Mouse (Mus musculus) MEL (cell line): ENCODE measurements around the gene Med21. TPM values are rescaled to one million over a fixed set of nuclear protein-coding genes. Genes with fewer than 3 reads are reported as not detected.

Experiments used
- DNase-seq: peaks from one replicate; pipeline ENCODE4 v3.0.0; 2011; ENCODE audit warnings: low read depth, low spot score
- H3K27ac ChIP-seq: 2 replicates; pipeline ENCODE4 v1.5.1; 2012; ENCODE audit warnings: low read depth, mild to moderate bottlenecking, control low read depth, low read length, moderate library complexity; ENCODE audit not compliant: control insufficient read depth
- H3K27me3 ChIP-seq, 2 experiments: fragments of 150-350 bp in 1 of 2; sonication (generic) in 1 of 2; 2 replicates each; pipeline ENCODE4 v1.6.1; 2012; ENCODE audit warnings: low read length in 2 of 2, mild to moderate bottlenecking in 2 of 2, improper control_type of control experiment in 1 of 2, moderate library complexity in 1 of 2; ENCODE audit not compliant: insufficient read depth in 2 of 2, control insufficient read depth in 1 of 2
- H3K36me3 ChIP-seq, 2 experiments: 2 replicates each; pipeline ENCODE4 v1.6.1; 2012 to 2014; ENCODE audit warnings: low read length in 2 of 2, improper control_type of control experiment in 1 of 2, inconsistent platforms in 1 of 2, mild to moderate bottlenecking in 1 of 2; ENCODE audit not compliant: insufficient read depth in 2 of 2, control insufficient read depth in 1 of 2
- H3K4me1 ChIP-seq, 2 experiments: fragments of 150-350 bp in 1 of 2; sonication (generic) in 1 of 2; 2 replicates each; pipeline ENCODE4 v1.6.1; 2012; ENCODE audit warnings: low read length in 2 of 2, improper control_type of control experiment in 1 of 2, mild to moderate bottlenecking in 1 of 2; ENCODE audit not compliant: insufficient read depth in 2 of 2, control insufficient read depth in 1 of 2
- H3K4me3 ChIP-seq, 2 experiments: fragments of 150-350 bp in 1 of 2; sonication (generic) in 1 of 2; 2 replicates each; pipeline ENCODE4 v1.5.1; 2012; ENCODE audit warnings: low read depth in 2 of 2, low read length in 2 of 2, mild to moderate bottlenecking in 2 of 2, moderate library complexity in 2 of 2, control low read depth in 1 of 2, improper control_type of control experiment in 1 of 2; ENCODE audit not compliant: control insufficient read depth in 1 of 2, insufficient read depth in 1 of 2
- H3K79me2 ChIP-seq: 2 replicates; pipeline ENCODE4 v1.6.1; 2012; ENCODE audit warnings: mild to moderate bottlenecking, low read length, moderate library complexity; ENCODE audit not compliant: control insufficient read depth, poor library complexity, insufficient read depth
- H3K9ac ChIP-seq: 2 replicates; pipeline ENCODE4 v1.6.1; 2012; ENCODE audit warnings: low read depth, mild to moderate bottlenecking, control low read depth, low read length, moderate library complexity; ENCODE audit not compliant: control insufficient read depth, poor library complexity, severe bottlenecking
- H3K9me3 ChIP-seq: fragments of 150-350 bp; sonication (generic); replicated peaks from 2 replicates; pipeline ENCODE4 v1.6.1; 2012; ENCODE audit warnings: mild to moderate bottlenecking, low read length, improper control_type of control experiment, moderate library complexity; ENCODE audit not compliant: insufficient read depth
- BHLHE40 ChIP-seq: IDR thresholded peaks from 2 replicates; pipeline ENCODE4 v1.6.1; 2012; ENCODE audit warnings: low read depth, mild to moderate bottlenecking, inconsistent platforms, low read length, improper control_type of control experiment, borderline replicate concordance
- CHD2 ChIP-seq: IDR thresholded peaks from 2 replicates; pipeline ENCODE4 v1.6.1; 2011; ENCODE audit warnings: low read length, improper control_type of control experiment
- E2F4 ChIP-seq: IDR thresholded peaks from 2 replicates; pipeline ENCODE4 v1.6.1; 2011; ENCODE audit warnings: low read depth, low read length, improper control_type of control experiment, borderline replicate concordance
- ELF1 ChIP-seq: IDR thresholded peaks from 2 replicates; pipeline ENCODE4 v1.6.1; 2014; ENCODE audit warnings: low read depth, mild to moderate bottlenecking, inconsistent platforms, low read length, improper control_type of control experiment, moderate library complexity
- EP300 ChIP-seq, 2 experiments: IDR thresholded peaks; 2 replicates each; pipeline ENCODE4 v1.6.1; 2011; ENCODE audit warnings: improper control_type of control experiment in 2 of 2, low read length in 2 of 2, low read depth in 1 of 2, mild to moderate bottlenecking in 1 of 2
- ETS1 ChIP-seq: IDR thresholded peaks from 2 replicates; pipeline ENCODE4 v1.6.1; 2012; ENCODE audit warnings: low read depth, mild to moderate bottlenecking, inconsistent platforms, low read length, improper control_type of control experiment, moderate library complexity
- GABPA ChIP-seq: IDR thresholded peaks from 2 replicates; pipeline ENCODE4 v1.6.1; 2012; ENCODE audit warnings: low read depth, mild to moderate bottlenecking, inconsistent platforms, low read length, improper control_type of control experiment, moderate library complexity
- GATA1 ChIP-seq: IDR thresholded peaks from 2 replicates; pipeline ENCODE4 v1.6.1; 2011; ENCODE audit warnings: low read depth, low read length, improper control_type of control experiment
- HCFC1 ChIP-seq: IDR thresholded peaks from 2 replicates; pipeline ENCODE4 v1.6.1; 2012; ENCODE audit warnings: low read depth, mild to moderate bottlenecking, inconsistent platforms, low read length, improper control_type of control experiment, moderate library complexity
- KAT2A ChIP-seq: conservative IDR thresholded peaks from 2 replicates; pipeline ENCODE4 v1.6.1; 2012; ENCODE audit warnings: low read depth, low read length, improper control_type of control experiment, inconsistent platforms
- MAFK ChIP-seq: IDR thresholded peaks from 2 replicates; pipeline ENCODE4 v1.6.1; 2011; ENCODE audit warnings: low read depth, mild to moderate bottlenecking, low read length, improper control_type of control experiment, borderline replicate concordance
- MAX ChIP-seq: IDR thresholded peaks from 2 replicates; pipeline ENCODE4 v1.6.1; 2011; ENCODE audit warnings: low read length, improper control_type of control experiment
- MEF2A ChIP-seq: IDR thresholded peaks from 2 replicates; pipeline ENCODE4 v1.6.1; 2014; ENCODE audit warnings: low read depth, mild to moderate bottlenecking, inconsistent platforms, low read length, improper control_type of control experiment; ENCODE audit not compliant: poor library complexity, insufficient replicate concordance, severe bottlenecking; ENCODE audit errors: extremely low read depth
- MXI1 ChIP-seq: IDR thresholded peaks from 2 replicates; pipeline ENCODE4 v1.6.1; 2011; ENCODE audit warnings: mild to moderate bottlenecking, low read depth, low read length, improper control_type of control experiment
- NRF1 ChIP-seq: IDR thresholded peaks from 2 replicates; pipeline ENCODE4 v1.6.1; 2014; ENCODE audit warnings: low read depth, mild to moderate bottlenecking, inconsistent platforms, low read length, improper control_type of control experiment, moderate library complexity; ENCODE audit not compliant: poor library complexity, insufficient read depth, severe bottlenecking
- POLR2AphosphoS5 ChIP-seq: IDR thresholded peaks from 2 replicates; pipeline ENCODE4 v1.6.1; 2012; ENCODE audit warnings: low read depth, borderline replicate concordance, mild to moderate bottlenecking, inconsistent platforms, low read length, moderate library complexity, mixed read lengths
- RCOR1 ChIP-seq: IDR thresholded peaks from 2 replicates; pipeline ENCODE4 v1.6.1; 2012; ENCODE audit warnings: low read depth, mild to moderate bottlenecking, inconsistent platforms, low read length, improper control_type of control experiment
- SIN3A ChIP-seq: IDR thresholded peaks from 2 replicates; pipeline ENCODE4 v1.6.1; 2012; ENCODE audit warnings: low read length, improper control_type of control experiment, inconsistent platforms
- SMC3 ChIP-seq: IDR thresholded peaks from 2 replicates; pipeline ENCODE4 v1.6.1; 2011; ENCODE audit warnings: low read depth, low read length, improper control_type of control experiment
- TAL1 ChIP-seq: IDR thresholded peaks from 2 replicates; pipeline ENCODE4 v1.6.1; 2012; ENCODE audit warnings: mild to moderate bottlenecking, inconsistent platforms, low read length, moderate library complexity, mixed read lengths
- TBP ChIP-seq: IDR thresholded peaks from 2 replicates; pipeline ENCODE4 v1.8.0; 2011; ENCODE audit warnings: low read depth, low read length, improper control_type of control experiment
- UBTF ChIP-seq: IDR thresholded peaks from 2 replicates; pipeline ENCODE4 v1.6.1; 2012; ENCODE audit warnings: low read depth, mild to moderate bottlenecking, inconsistent platforms, low read length, improper control_type of control experiment, moderate library complexity, borderline replicate concordance; ENCODE audit not compliant: insufficient read depth
- USF1 ChIP-seq: IDR thresholded peaks from 2 replicates; pipeline ENCODE4 v1.6.1; 2014; ENCODE audit warnings: low read depth, mild to moderate bottlenecking, inconsistent platforms, low read length, improper control_type of control experiment, moderate library complexity
- USF2 ChIP-seq, 2 experiments: IDR thresholded peaks; 2 replicates each; pipeline ENCODE4 v1.6.1; 2011 to 2012; ENCODE audit warnings: improper control_type of control experiment in 2 of 2, low read length in 2 of 2, borderline replicate concordance in 1 of 2, inconsistent platforms in 1 of 2, low read depth in 1 of 2, mild to moderate bottlenecking in 1 of 2; ENCODE audit not compliant: insufficient read depth in 1 of 2
- ZC3H11A ChIP-seq: IDR thresholded peaks from 2 replicates; pipeline ENCODE4 v1.6.1; 2012; ENCODE audit warnings: low read depth, mild to moderate bottlenecking, inconsistent platforms, low read length, improper control_type of control experiment
- ZMIZ1 ChIP-seq: IDR thresholded peaks from 2 replicates; pipeline ENCODE4 v1.6.1; 2012; ENCODE audit warnings: low read depth, mild to moderate bottlenecking, inconsistent platforms, low read length, improper control_type of control experiment, moderate library complexity
- ZNF384 ChIP-seq: IDR thresholded peaks from 2 replicates; pipeline ENCODE4 v1.6.1; 2012; ENCODE audit warnings: low read depth, mild to moderate bottlenecking, inconsistent platforms, low read length, improper control_type of control experiment
- polyA plus RNA-seq, 2 experiments: library from polyadenylated mRNA; stranded (reverse) in 1 of 2; unstranded in 1 of 2; fragments of >175 nt in 1 of 2; fragments of >200 nt in 1 of 2; gene quantifications; 2 replicates each; pipeline versions ENCODE4 v1.2.1 to v1.2.4; 2012; ENCODE audit warnings: low replicate concordance in 2 of 2, low read depth in 1 of 2; ENCODE audit not compliant: insufficient read length in 2 of 2, insufficient read depth in 1 of 2, missing spikeins in 1 of 2
- total RNA-seq: library from RNA; depleted of rRNA; stranded (reverse); fragments of 300-350 nt; gene quantifications from 2 replicates; pipeline ENCODE4 v1.2.3, GENCODE M21; 2012

The Med21 gene
- total and polyA plus RNA-seq, 3 experiments: 56.7 to 79.5 TPM; not detected in 1

DNA sequence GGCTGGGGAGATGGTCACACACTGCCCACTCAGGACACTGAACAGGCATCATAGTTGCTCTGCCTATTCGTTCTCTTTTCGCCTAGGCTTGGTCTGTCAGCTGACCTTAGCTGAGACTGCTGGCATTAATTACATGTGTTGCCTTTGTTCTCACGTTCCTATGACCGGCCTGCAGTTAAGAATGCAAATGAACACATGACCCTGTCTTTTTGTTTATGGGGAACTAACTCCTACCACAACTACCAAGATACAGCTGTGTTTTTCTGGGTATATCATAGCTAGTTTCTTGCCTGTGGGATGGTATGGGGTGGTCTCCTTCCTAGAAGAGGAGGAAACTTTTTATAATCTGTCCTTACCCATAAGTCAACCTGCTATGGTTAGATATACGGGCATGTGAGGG is 46.5 kb downstream of the Med21 start:
- H3K27me3 ChIP-seq: no peaks in the 10 kb centered on the region
- no peaks in the 10 kb centered on the region; the same call in 1 of the 2 replicates for H3K79me2 ChIP-seq
- TF ChIP-seq ZC3H11A: no peak
- peak; percentile 70 for TF ChIP-seq ETS1
- peak; percentile 43 for TF ChIP-seq SIN3A
- peak; percentile 73 for TF ChIP-seq USF1
- TF ChIP-seq MAFK: no peak
- peak; percentile 65; the same call in 1 of the 2 replicates for TF ChIP-seq BHLHE40
- no peak for TF ChIP-seq GABPA
- TF ChIP-seq MXI1: 0 out of 2 replicates have a peak, but pooled peaks have one; percentile 2
- TF ChIP-seq TAL1: peak; percentile 22; the same call in 1 of the 2 replicates
- H3K9ac ChIP-seq: 0 out of 2 replicates have a peak overlapping the region, but pooled peaks have one; percentile 3
- peaks cover 9 to 33% of the 10 kb centered on the region in 2 experiments for H3K4me1 ChIP-seq
- peak overlapping the region; percentile 10; the same call in 1 of the 2 replicates for H3K27ac ChIP-seq
- no peak overlapping the region for H3K4me3 ChIP-seq
- peaks cover 0 to 10% of the 10 kb centered on the region in 2 experiments; a peak in 2 of 4 replicates for H3K36me3 ChIP-seq
- H3K9me3 ChIP-seq: no peaks in the 10 kb centered on the region
- peak; percentile 57 for DNase-seq

DNA sequence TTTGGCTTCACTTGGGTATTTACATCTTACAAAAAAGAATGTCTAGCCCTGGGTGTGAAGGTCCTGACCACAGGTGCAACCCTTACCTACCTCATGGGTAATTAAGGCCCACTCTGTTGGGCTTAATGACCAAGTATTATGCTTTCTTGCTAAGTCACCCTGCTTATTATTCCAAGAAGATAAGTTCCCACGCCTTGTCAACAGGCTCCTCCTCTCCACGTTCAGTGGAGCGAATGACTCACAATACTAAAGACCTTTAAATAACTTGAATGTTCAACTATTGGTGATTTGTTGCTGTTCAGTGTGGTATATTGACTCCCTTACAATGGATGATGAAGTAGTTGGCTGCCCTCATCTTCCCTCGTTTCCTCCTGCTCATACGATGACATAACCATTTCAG is 55.4 kb downstream of the Med21 start:
- Histone ChIP-seq H3K79me2 (no peaks in the 10 kb centered on the region), H3K9me3 (no peaks in the 10 kb centered on the region)
- no peak for DNase-seq

DNA sequence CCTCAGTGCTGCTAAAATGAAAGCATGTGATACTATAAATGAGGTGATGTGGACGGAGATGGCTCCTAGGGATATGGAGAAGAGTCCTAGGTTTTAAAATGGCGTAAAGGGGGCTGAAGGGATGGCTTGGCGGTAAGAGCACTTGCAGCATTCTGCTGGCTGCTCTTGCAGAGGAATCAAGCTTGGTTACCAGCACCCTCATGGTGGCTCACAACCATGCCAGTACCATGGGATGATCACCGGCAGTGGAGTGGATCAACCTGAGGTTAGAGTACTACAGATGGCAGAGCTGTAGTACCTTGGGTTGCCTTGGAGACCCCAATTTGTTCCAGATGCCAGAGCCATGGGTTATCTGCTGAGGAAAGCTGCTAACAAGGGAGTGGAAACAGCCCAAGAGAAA is 56.0 kb downstream of the Med21 start:
- DNase-seq: no peak
- no peak overlapping the region for H3K9ac ChIP-seq
- H3K4me1 ChIP-seq: peaks cover 2 to 10% of the 10 kb centered on the region in 2 experiments; a peak in 2 of 4 replicates
- H3K79me2 ChIP-seq: no peaks in the 10 kb centered on the region
- no peaks in the 10 kb centered on the region for H3K27me3 ChIP-seq
- H3K36me3 ChIP-seq: peaks cover 0 to 4% of the 10 kb centered on the region in 2 experiments; a peak in 2 of 4 replicates
- no peaks in the 10 kb centered on the region for H3K9me3 ChIP-seq
- no peak overlapping the region for H3K27ac ChIP-seq
- no peak overlapping the region for H3K4me3 ChIP-seq
- no peak for TF ChIP-seq MXI1
- TF ChIP-seq KAT2A: no peak
- no peak for TF ChIP-seq BHLHE40
- TF ChIP-seq SMC3: no peak
- no peak for TF ChIP-seq ELF1
- no peak for TF ChIP-seq RCOR1
- TF ChIP-seq UBTF: no peak
- TF ChIP-seq ZMIZ1: no peak
- TF ChIP-seq POLR2AphosphoS5: no peak
- TF ChIP-seq EP300 (IDR thresholded peaks at IDR 0.05; ENCODE audit: low read depth in 1 of 2, low read length in 2 of 2): no peak
- TF ChIP-seq NRF1: no peak
- no peak for TF ChIP-seq TAL1
- no peak for TF ChIP-seq MEF2A
- TF ChIP-seq E2F4: no peak

More for the DNA sequence above, 55.4 kb downstream of the Med21 start:
- H3K4me1 ChIP-seq: peaks cover 0 to 5% of the 10 kb centered on the region in 2 experiments; a peak in 2 of 4 replicates
- H3K4me3 ChIP-seq: no peak overlapping the region
- H3K36me3 ChIP-seq: no peaks in the 10 kb centered on the region; a peak in 1 of 4 replicates
- no peaks in the 10 kb centered on the region for H3K27me3 ChIP-seq
- no peak overlapping the region for H3K27ac ChIP-seq
- TF ChIP-seq TAL1 (no peak), TBP (no peak), HCFC1 (no peak), E2F4 (no peak), CHD2 (no peak), MAX (no peak), MAFK (no peak), ELF1 (no peak), USF2 (IDR thresholded peaks at IDR 0.05; ENCODE audit: borderline replicate concordance in 1 of 2, insufficient read depth in 1 of 2, low read depth in 1 of 2, low read length in 2 of 2) (no peak), ZNF384 (no peak), USF1 (no peak), SMC3 (no peak), GATA1 (no peak)
- no peak overlapping the region for H3K9ac ChIP-seq
